Mouse (Mus musculus) ES-Bruce4 (cell line): ENCODE data around the gene Idnk.

Experiments used
- CTCF ChIP-seq: IDR thresholded peaks from one replicate; pipeline ENCODE4 v1.8.1; 2011; ENCODE audit warnings: low read depth, low read length
- POLR2A ChIP-seq: IDR thresholded peaks from one replicate; pipeline ENCODE4 v1.8.1; 2011; ENCODE audit warnings: low read length; ENCODE audit not compliant: insufficient read depth

DNA sequence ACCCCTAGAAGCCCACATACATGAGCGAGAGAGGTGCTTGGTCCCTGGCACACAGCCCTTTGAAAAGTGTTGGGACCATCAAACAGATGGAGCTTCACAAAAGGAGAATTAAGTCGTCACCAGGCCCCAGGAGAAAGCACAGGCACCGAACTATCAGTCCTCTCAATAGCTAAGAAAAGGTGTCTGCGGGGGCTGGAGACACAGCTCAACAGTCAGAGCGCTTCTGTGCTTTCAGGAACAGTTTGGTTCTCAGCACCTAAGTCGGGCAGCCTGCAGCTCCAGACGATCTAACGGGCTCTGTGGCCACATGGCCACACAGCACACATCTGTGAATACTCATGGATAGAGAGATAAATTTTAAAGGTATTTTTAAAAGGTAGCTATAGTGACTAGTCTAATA is 28.8 kb downstream of the Idnk start:
- no peak for TF ChIP-seq POLR2A
- no peak for TF ChIP-seq CTCF
